Mouse (Mus musculus): ENCODE results near the gene Tmc6.

DNA sequence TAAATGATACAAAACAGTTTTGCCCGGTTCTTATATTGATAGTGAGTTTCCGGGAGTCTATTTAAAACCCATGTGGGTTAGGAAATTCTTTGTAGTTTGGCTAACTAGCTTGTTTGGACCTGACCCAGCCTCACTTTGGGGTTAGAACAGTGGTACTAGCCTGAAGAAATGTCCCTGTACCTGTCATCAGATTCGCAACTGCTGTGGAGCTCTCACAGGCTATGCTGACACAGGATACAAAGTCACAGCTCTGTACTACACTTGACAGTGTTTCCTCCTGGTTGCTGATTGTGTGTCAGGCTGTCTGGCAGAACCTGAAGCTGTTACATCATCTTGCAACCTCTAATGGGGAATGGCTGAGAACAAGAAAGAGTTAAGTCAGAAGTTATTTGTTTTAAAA lies 52.7 kb downstream of the Tmc6 start:
- TF ChIP-seq CTCF (IDR thresholded peaks at IDR 0.05): no peak
- no peak for TF ChIP-seq POLR2A (IDR thresholded peaks at IDR 0.05; ENCODE audit: insufficient read depth, low read depth, low read length)
